Mouse (Mus musculus) intestine, postnatal 0 days (tissue): ENCODE results near the gene Slc22a15. TPM values are rescaled to one million over a fixed set of nuclear protein-coding genes. Genes with fewer than 3 reads are reported as not detected.

ENCODE experiments used
- ATAC-seq: fragments of 200-750 bp; cut with Nextera tagmentation; 2 replicates; pipeline ENCODE4 v1.8.0; 2017; ENCODE audit warnings: mild to moderate bottlenecking, moderate TSS enrichment, moderate library complexity
- H3K27ac ChIP-seq: fragments of 300-500 bp; sonication (generic); 2 replicates; pipeline ENCODE4 v1.5.1; 2014; ENCODE audit warnings: mild to moderate bottlenecking, low read depth, low read length, moderate library complexity
- H3K27me3 ChIP-seq: fragments of 300-500 bp; sonication (generic); replicated peaks from 2 replicates; pipeline ENCODE4 v1.6.1; 2014; ENCODE audit warnings: low read length, mixed read lengths; ENCODE audit not compliant: control insufficient read depth, insufficient read depth
- H3K36me3 ChIP-seq: fragments of 300-500 bp; sonication (generic); 2 replicates; pipeline ENCODE4 v1.6.1; 2014; ENCODE audit warnings: mild to moderate bottlenecking, moderate library complexity; ENCODE audit not compliant: control insufficient read depth, insufficient read depth
- H3K4me1 ChIP-seq: fragments of 300-500 bp; sonication (generic); replicated peaks from 2 replicates; pipeline ENCODE4 v1.6.1; 2014; ENCODE audit warnings: antibody characterized with exemption, low read length, mixed read lengths; ENCODE audit not compliant: control insufficient read depth, insufficient read depth
- H3K4me2 ChIP-seq: fragments of 300-500 bp; sonication (generic); replicated peaks from 2 replicates; pipeline ENCODE4 v1.6.1; 2014; ENCODE audit warnings: low read depth, mild to moderate bottlenecking, moderate library complexity
- H3K4me3 ChIP-seq: fragments of 300-500 bp; sonication (generic); 2 replicates; pipeline ENCODE4 v1.5.1; 2014; ENCODE audit warnings: low read depth, low read length
- H3K9ac ChIP-seq: fragments of 300-500 bp; sonication (generic); 2 replicates; pipeline ENCODE4 v1.6.1; 2014; ENCODE audit warnings: mild to moderate bottlenecking, low read depth, low read length
- H3K9me3 ChIP-seq: fragments of 300-500 bp; sonication (generic); 2 replicates; pipeline ENCODE4 v1.6.1; 2016; ENCODE audit warnings: mixed run types; ENCODE audit not compliant: control insufficient read depth
- CTCF ChIP-seq: sonication (generic); IDR thresholded peaks from 2 replicates; pipeline ENCODE4 v1.5.1; 2016; ENCODE audit warnings: low read depth, mild to moderate bottlenecking, control low read depth, antibody characterized with exemption, moderate library complexity
- WGBS: fragments of 180-500 bp; shearing (Covaris S2); extraction: QIAGEN DNeasy Blood & Tissue Kit; methylation state at CpG from one replicate; pipeline ENCODE4 v1.1.7; 2014; 5-methylcytosine and 5-hydroxymethylcytosine counted together
- polyA plus RNA-seq: library from polyadenylated mRNA; unstranded; fragments of >200 nt; fragmentation: Nextera tagmentation; extraction: Ambion mirVana; gene quantifications from 2 replicates; pipeline ENCODE4 v1.2.1, GENCODE M21; 2015

Gene Slc22a15
- polyA plus RNA-seq, 1 experiment from 2014 or later, result 5.2 TPM

DNA sequence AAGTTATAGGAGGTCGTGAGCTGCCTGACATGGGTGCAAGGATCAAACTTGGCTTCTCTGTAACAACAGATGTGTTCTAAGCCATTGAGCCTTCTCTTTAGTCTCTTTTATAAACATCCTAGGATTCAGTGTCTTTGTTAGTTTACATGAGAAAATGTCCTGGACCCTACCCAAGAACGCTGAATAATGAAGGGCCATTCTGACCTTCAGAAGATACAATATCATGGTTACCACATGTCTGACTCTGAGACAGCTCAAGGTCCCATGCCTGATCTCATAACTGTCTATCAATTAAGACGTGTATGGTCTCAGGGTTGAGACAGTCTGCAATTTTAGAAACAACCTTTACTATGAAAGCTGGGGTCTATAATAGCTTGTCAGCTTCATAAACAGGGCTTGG, 62.4 kb downstream of the Slc22a15 start:
- no peaks in the 10 kb centered on the region for H3K9me3 ChIP-seq
- no peak overlapping the region for H3K27ac ChIP-seq
- H3K4me2 ChIP-seq, result no peak overlapping the region
- H3K4me1 ChIP-seq, result no peaks in the 10 kb centered on the region
- no peak for TF ChIP-seq CTCF
- no peak overlapping the region for H3K4me3 ChIP-seq
- H3K9ac ChIP-seq, result no peak overlapping the region
- peaks cover 17% of the 10 kb centered on the region for H3K36me3 ChIP-seq
- 56% methylated on average over 3 of the region's 3 CpGs for WGBS
- H3K27me3 ChIP-seq, result no peaks in the 10 kb centered on the region
- ATAC-seq, result no peak

DNA sequence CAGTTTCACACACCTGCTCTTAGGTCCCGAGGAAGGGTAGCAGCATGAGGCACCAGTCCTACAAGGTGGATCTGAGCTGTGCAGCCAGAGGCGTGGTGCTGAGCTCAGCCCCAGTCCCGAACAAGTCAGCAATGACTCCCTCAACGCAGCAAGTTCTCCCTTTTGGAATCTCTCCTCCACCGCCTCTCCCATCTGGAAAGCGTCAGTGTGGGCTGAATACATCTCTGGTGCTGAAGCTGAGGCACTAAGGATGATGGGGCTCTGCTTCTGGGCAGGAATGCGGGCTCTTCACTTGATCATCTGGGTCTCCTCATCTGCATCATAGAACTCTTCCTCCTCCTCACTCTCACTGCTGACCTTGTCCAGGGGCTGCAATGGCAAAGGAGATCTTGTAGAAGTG, 64.1 kb downstream of the Slc22a15 start:
- Histone ChIP-seq H3K4me1 (no peaks in the 10 kb centered on the region), H3K27me3 (no peaks in the 10 kb centered on the region), H3K27ac (no peak overlapping the region), H3K4me3 (no peak overlapping the region), H3K9me3 (no peaks in the 10 kb centered on the region), H3K9ac (no peak overlapping the region), H3K4me2 (no peak overlapping the region), H3K36me3 (peaks cover 17% of the 10 kb centered on the region)
- no peak for ATAC-seq
- TF ChIP-seq CTCF, result no peak
- WGBS, result 84% methylated on average over 7 of the region's 7 CpGs

DNA sequence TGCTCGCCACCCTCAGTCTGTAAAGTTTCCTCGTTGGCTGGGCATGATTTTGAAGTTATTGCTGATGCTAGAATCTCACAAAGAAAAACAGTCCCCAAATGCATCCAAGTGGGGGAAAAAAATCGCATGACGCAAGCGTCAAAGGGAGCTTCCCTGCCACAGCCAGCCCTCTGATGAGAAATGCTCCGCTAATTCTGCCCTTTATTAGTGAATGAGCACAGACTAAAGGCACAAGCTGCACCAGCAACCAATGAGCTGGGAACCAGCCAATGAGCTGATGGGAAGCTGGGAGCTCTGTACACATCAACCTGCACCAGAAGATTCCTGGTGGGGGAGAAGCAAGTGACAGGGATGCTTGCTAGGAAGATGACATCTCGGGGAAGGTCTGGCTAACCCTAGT, 64.5 kb downstream of the Slc22a15 start:
- H3K27ac ChIP-seq, result no peak overlapping the region
- H3K4me3 ChIP-seq, result no peak overlapping the region
- H3K27me3 ChIP-seq, result no peaks in the 10 kb centered on the region
- peaks cover 17% of the 10 kb centered on the region for H3K36me3 ChIP-seq
- no peak for TF ChIP-seq CTCF
- ATAC-seq, result no peak
- H3K9ac ChIP-seq, result no peak overlapping the region
- H3K4me2 ChIP-seq, result no peak overlapping the region
- H3K4me1 ChIP-seq, result no peaks in the 10 kb centered on the region
- H3K9me3 ChIP-seq, result no peaks in the 10 kb centered on the region
- WGBS, result 83% methylated on average over 7 of the region's 7 CpGs

DNA sequence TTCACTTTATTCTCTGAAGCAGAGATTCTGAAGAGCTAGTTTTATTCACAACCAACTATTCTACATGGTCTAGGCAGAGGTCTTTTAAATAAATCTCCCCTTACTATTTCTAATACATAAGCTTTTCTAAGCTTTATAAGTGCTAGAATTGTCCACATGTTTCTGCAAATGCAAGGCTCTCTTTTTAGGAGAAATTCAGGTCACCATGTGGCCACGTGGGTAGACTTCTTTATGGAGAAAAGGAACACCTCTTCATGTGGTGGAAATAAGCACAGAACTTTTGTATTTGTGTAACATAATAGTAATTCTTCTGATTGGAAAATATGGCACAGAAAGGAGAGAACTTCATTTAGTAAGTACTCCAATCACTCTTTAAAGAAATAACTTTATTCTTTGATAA, 70.2 kb downstream of the Slc22a15 start:
- Histone ChIP-seq H3K4me3 (no peak overlapping the region), H3K4me2 (no peak overlapping the region), H3K27me3 (no peaks in the 10 kb centered on the region), H3K27ac (no peak overlapping the region), H3K36me3 (no peaks in the 10 kb centered on the region; the same call in 1 of the 2 replicates), H3K4me1 (no peaks in the 10 kb centered on the region), H3K9ac (no peak overlapping the region), H3K9me3 (no peaks in the 10 kb centered on the region)
- no peak for ATAC-seq
- no peak for TF ChIP-seq CTCF
- WGBS, result 71% methylated on average over 1 of the region's 1 CpGs

DNA sequence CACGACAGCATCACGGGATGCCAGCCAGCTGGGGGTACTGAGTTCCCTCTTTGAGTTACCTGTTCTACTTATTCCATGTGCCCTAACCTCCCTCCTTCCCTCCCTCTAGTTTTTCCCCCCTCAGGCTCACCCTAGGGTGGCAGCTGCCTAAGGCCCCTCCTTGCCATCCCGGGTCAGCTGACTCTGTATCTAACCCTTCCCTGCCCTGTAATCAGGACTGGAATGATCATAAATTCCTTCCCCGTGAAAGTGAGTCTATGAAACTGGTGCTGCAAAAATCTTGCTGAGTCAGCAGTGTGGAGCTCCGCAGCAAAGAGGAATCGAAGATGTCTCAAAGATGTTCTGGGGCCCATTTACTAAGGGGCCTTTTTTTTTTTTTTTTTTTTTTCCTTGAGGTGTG, 72.9 kb downstream of the Slc22a15 start:
- Histone ChIP-seq H3K36me3 (no peaks in the 10 kb centered on the region), H3K4me2 (peak overlapping the region; percentile 37), H3K9me3 (no peaks in the 10 kb centered on the region), H3K27ac (no peak overlapping the region), H3K9ac (no peak overlapping the region), H3K27me3 (no peaks in the 10 kb centered on the region), H3K4me1 (no peaks in the 10 kb centered on the region), H3K4me3 (no peak overlapping the region)
- ATAC-seq, result peak; percentile 75; the same call in 1 of the 2 replicates
- no peak for TF ChIP-seq CTCF
- 19% methylated on average over 6 of the region's 6 CpGs for WGBS

DNA sequence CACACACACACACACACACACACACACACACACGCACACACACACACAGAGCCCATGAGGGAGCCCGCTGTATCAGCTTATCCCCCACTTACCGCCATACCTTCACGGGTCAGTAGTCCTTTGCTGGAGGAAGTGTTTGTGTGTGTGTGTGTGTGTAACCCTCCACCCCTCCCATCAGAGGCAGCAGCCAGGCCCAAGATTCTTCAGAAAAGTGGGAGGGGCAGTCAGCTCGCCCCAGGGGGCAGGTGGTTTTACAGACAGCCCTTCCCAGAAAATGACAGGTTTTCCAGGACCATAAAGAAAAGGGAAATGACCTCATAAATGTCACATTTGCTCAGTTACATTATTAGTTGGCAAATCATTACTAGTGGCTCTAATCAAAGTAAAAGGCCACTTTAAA, 75.4 kb downstream of the Slc22a15 start, which contains the start of gene Mab21l3:
Gene Mab21l3 (minus strand): TSS at position 144 of the 400 bp plus-strand sequence.
- Histone ChIP-seq H3K9me3 (no peaks in the 10 kb centered on the region), H3K4me1 (no peaks in the 10 kb centered on the region), H3K9ac (no peak within 1 kb of the TSS), H3K27ac (no peak within 1 kb of the TSS), H3K27me3 (no peaks in the 10 kb centered on the region), H3K4me2 (no peak within 1 kb of the TSS), H3K4me3 (no peak within 1 kb of the TSS), H3K36me3 (no peaks in the 10 kb centered on the region)
- no peak for TF ChIP-seq CTCF
- ATAC-seq, result peak; percentile 36; the same call in 1 of the 2 replicates
- 70% methylated on average over 5 of the region's 5 CpGs for WGBS

DNA sequence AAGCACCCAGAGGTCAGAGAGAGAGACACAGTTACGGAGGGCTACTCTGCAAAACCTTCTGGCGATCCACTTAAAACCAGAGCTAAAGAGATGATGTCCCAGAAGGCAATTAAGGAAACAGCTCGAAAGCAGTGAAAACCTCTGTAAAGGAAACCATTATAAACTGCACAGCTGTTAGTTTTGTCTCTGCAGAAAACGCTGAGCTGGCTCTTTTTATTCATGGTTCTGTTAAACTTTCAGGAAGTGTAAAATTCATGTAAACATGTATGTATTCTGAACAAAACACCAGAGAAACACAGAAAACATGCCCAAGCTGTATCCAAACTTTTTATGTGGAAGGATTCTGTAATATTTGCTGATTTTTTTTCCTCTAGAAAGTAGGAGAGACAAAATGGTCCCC, 78.2 kb downstream of the Slc22a15 start:
- H3K9ac ChIP-seq, result no peak overlapping the region
- no peak overlapping the region for H3K4me3 ChIP-seq
- ATAC-seq, result no peak
- H3K4me1 ChIP-seq, result no peaks in the 10 kb centered on the region
- no peak overlapping the region for H3K4me2 ChIP-seq
- no peaks in the 10 kb centered on the region for H3K36me3 ChIP-seq
- no peak overlapping the region for H3K27ac ChIP-seq
- no peaks in the 10 kb centered on the region for H3K9me3 ChIP-seq
- WGBS, result 53% methylated on average over 4 of the region's 4 CpGs
- no peaks in the 10 kb centered on the region for H3K27me3 ChIP-seq
- TF ChIP-seq CTCF, result no peak
